Mouse (Mus musculus) thymus, adult 2 months (tissue): ENCODE measurements around the gene Gsg1.

Experiments
- CTCF ChIP-seq: fragments of 200-500 bp; IDR thresholded peaks from 2 replicates; pipeline ENCODE4 v1.5.1; 2012; ENCODE audit warnings: mild to moderate bottlenecking, control low read depth, low read length, moderate library complexity, borderline replicate concordance; ENCODE audit not compliant: control insufficient read depth, poor library complexity, insufficient read depth; ENCODE audit errors: extremely low read depth
- POLR2A ChIP-seq: fragments of 200-500 bp; IDR thresholded peaks from 2 replicates; pipeline ENCODE4 v1.6.1; 2012; ENCODE audit warnings: mild to moderate bottlenecking, low read length, control low read depth, moderate library complexity; ENCODE audit not compliant: control insufficient read depth, poor library complexity, insufficient read depth; ENCODE audit errors: extremely low read depth

- TF ChIP-seq CTCF (no peak), POLR2A (no peak)
Measured at GRCm38 (mm10) chr6:135271761-135272160, 17.6 kb upstream of the Gsg1 start.
